Mouse (Mus musculus) embryonic fibroblast, embryonic 13.5 days (primary cell): ENCODE measurements around the gene Bmpr1b. TPM values are rescaled to one million over a fixed set of nuclear protein-coding genes. Genes with fewer than 3 reads are reported as not detected.

Experiments used
- H3K27ac ChIP-seq: 2 replicates; pipeline ENCODE4 v1.5.1; 2012; ENCODE audit warnings: low read length, control low read depth, inconsistent platforms; ENCODE audit not compliant: insufficient read depth
- H3K4me1 ChIP-seq: 2 replicates; pipeline ENCODE4 v1.6.1; 2011; ENCODE audit warnings: low read length; ENCODE audit not compliant: control insufficient read depth, insufficient read depth
- H3K4me3 ChIP-seq: 2 replicates; pipeline ENCODE4 v1.5.1; 2011; ENCODE audit warnings: mild to moderate bottlenecking, control low read depth, low read length; ENCODE audit not compliant: insufficient read depth
- CTCF ChIP-seq: IDR thresholded peaks from 2 replicates; pipeline ENCODE4 v1.5.1; 2011; ENCODE audit warnings: mild to moderate bottlenecking, control low read depth, low read length, moderate library complexity, borderline replicate concordance; ENCODE audit not compliant: insufficient read depth
- POLR2A ChIP-seq: IDR thresholded peaks from 2 replicates; pipeline ENCODE4 v1.6.1; 2011; ENCODE audit warnings: low read depth, mild to moderate bottlenecking, control low read depth, low read length, moderate library complexity
- polyA plus RNA-seq: library from polyadenylated mRNA; stranded (reverse); fragments of >200 nt; gene quantifications from 2 replicates; pipeline ENCODE4 v1.2.4, GENCODE M21; 2011; ENCODE audit warnings: low read depth; ENCODE audit not compliant: missing spikeins, insufficient read length

The Bmpr1b gene
- polyA plus RNA-seq, 1 experiment, result 9.2 TPM

DNA sequence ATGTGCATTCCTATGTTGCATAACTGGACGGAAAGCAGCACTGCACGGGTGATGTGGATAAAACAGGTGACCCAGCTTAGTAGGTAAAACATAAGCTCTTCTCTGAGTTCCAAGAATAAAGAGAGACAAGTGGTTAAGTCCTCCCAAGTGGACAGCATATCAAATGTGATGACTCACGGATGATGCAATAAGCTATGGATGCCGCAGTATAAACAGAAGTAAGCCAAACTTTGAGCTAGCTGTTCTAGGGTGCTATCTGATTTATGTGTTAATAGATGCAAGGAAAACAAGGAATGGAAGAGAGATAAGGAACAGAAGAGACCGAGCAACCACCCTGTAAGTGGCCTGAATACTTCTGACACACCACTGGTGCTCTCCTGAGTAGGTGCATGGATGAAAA is 120.1 kb downstream of the Bmpr1b start:
- H3K4me1 ChIP-seq, result peaks cover 16% of the 10 kb centered on the region
- no peak overlapping the region for H3K4me3 ChIP-seq
- TF ChIP-seq CTCF, result no peak
- TF ChIP-seq POLR2A, result no peak
- peak overlapping the region; percentile 76 for H3K27ac ChIP-seq

DNA sequence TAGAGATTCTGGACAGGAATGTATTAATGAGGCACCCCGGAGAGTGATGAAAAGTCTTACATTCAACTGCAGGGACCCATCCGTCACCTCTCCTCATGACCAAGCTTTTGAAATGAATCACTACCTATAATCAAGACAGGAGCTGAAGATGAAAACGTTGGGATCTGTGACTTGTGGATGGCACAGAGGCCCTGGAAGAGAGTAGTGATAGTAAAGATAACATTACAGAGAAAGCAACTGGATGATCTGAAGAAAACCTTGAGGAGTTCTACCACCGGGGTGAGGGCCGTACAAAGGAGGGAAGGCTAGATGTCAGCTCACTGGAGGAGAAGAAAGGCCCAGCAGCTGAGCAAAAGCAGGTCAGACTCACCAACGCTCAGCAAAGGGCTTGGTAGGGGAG is 120.7 kb downstream of the Bmpr1b start:
- Histone ChIP-seq H3K4me3 (no peak overlapping the region), H3K27ac (peak overlapping the region; percentile 76), H3K4me1 (peaks cover 16% of the 10 kb centered on the region)
- TF ChIP-seq POLR2A (no peak), CTCF (no peak)

DNA sequence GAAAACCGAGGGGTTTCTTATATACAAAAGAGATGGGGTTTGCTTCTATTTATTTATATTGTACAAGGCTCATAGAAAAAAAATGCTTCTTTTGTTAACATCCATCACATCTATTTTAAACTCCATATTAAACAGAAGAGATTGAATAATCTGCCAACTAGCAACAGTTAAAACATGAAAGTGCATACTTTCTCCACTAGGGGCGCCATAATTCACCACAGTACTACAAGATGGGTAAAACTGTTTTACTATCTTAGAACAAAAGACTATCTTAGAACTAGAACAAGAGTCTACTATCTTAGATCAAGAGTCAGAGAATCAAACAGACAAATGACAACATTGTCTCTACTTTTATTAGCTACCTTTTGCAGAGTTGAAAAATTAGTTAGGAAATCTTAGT is 125.8 kb downstream of the Bmpr1b start:
- no peak for TF ChIP-seq POLR2A
- TF ChIP-seq CTCF, result no peak
- H3K27ac ChIP-seq, result no peak overlapping the region
- H3K4me3 ChIP-seq, result no peak overlapping the region
- peaks cover 2% of the 10 kb centered on the region for H3K4me1 ChIP-seq

DNA sequence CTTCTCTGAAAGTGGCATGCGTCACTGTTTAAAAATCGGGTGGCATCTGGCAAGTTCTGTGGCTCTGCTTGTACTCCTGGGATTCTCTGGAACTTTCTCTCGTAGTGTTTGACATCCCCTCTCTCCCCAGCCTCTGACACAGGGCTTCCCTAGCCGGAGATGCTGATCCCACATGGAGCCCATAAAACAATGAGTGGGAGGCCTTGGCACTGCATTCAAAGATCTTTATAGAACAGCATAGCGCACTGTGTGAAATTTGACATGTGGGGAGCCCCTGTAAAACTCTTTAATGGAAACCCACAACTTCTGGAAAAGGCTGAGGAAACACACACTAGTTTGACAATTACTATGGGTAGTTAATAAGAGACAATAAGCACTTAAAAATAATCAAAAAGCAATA is 126.2 kb downstream of the Bmpr1b start:
- Histone ChIP-seq H3K27ac (no peak overlapping the region), H3K4me1 (no peaks in the 10 kb centered on the region; the same call in 1 of the 2 replicates), H3K4me3 (no peak overlapping the region)
- no peak for TF ChIP-seq POLR2A

DNA sequence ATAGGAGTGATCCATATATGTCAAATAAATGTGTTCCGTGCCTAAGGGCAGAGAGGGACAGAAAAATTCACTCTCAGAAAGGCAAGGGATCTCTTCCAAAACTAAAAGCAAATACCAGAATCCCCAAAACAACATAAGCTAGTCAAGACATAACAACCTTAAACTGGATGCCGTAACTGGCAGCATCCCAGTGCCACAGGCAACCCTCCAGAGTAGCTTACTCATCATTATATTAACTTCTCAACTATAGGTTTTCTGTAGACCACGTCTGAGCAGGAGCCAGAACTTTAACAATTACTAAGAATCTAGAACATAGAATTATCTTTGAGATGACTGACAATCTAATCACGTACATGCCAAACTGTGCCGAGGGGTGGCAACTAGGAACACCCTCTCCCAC is 128.9 kb downstream of the Bmpr1b start:
- no peak overlapping the region for H3K4me3 ChIP-seq
- TF ChIP-seq CTCF (no peak), POLR2A (no peak)

DNA sequence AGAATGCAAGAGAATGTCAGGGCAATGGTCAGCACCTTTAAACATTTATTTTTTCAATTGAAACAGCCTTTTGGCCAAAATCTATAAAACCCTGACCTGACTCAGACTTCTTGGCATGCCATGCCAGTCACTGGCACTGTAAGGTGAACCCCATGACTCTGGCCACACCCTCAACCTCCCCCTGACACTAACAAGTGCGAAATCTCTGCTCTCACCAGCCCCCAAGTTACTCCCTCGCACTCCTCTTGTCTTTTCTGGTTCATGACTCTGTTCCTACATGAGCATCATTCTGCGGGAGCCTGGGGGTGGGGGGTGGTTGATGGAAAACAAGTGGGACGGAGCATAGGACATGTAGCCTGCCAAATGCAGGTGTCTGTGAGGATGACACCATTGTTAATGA is 135.1 kb downstream of the Bmpr1b start:
- TF ChIP-seq CTCF, result no peak
- TF ChIP-seq POLR2A, result no peak
- Histone ChIP-seq H3K27ac (no peak overlapping the region), H3K4me1 (no peaks in the 10 kb centered on the region; the same call in 1 of the 2 replicates), H3K4me3 (no peak overlapping the region)

More for the DNA sequence above, 128.9 kb downstream of the Bmpr1b start:
- Histone ChIP-seq H3K27ac (no peak overlapping the region), H3K4me1 (no peaks in the 10 kb centered on the region; the same call in 1 of the 2 replicates)

DNA sequence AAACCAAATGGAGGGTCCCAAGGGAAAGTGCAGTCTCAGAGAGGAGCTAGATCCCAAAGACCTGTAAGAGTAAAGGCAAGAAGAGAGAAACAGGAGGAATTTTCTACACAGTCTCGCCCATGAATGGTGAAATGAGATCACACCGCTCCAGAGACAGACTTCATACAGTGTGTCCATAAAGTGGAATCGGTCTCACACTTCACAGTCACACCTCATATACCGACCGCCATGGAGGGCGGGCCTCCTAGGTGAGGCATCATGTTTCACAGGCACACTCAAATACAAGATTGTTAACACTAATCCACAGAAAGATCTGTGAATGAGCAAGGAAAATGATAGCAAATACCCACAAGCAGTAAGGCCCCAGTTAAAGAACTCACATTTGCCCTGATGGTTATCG is 149.5 kb downstream of the Bmpr1b start:
- no peak for TF ChIP-seq POLR2A
- TF ChIP-seq CTCF, result no peak
- Histone ChIP-seq H3K4me1 (no peaks in the 10 kb centered on the region), H3K4me3 (no peak overlapping the region), H3K27ac (no peak overlapping the region)

DNA sequence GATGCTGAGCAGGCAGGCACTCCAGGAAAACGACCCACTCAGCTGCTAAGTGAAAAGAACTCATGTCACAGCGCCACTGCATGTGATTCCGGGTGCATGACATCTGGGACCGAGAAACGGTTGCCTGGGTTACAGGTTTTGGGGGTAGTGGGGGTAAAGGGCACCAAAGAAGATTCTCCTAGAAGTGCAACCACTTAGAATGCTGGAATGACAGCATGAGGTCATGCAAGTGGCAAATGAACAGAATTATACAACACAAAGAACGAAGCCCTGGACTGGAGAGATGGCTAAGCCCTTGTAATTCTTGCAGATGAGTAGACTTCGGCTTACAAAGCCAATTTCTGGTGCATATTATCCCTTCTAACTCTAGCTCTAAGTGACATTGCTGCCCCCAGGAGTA is 184.7 kb downstream of the Bmpr1b start:
- TF ChIP-seq CTCF (no peak), POLR2A (no peak)
- 0 out of 2 replicates have a peak, but pooled peaks cover 4% of the 10 kb centered on the region for H3K4me1 ChIP-seq
- H3K27ac ChIP-seq, result no peak overlapping the region
- no peak overlapping the region for H3K4me3 ChIP-seq

DNA sequence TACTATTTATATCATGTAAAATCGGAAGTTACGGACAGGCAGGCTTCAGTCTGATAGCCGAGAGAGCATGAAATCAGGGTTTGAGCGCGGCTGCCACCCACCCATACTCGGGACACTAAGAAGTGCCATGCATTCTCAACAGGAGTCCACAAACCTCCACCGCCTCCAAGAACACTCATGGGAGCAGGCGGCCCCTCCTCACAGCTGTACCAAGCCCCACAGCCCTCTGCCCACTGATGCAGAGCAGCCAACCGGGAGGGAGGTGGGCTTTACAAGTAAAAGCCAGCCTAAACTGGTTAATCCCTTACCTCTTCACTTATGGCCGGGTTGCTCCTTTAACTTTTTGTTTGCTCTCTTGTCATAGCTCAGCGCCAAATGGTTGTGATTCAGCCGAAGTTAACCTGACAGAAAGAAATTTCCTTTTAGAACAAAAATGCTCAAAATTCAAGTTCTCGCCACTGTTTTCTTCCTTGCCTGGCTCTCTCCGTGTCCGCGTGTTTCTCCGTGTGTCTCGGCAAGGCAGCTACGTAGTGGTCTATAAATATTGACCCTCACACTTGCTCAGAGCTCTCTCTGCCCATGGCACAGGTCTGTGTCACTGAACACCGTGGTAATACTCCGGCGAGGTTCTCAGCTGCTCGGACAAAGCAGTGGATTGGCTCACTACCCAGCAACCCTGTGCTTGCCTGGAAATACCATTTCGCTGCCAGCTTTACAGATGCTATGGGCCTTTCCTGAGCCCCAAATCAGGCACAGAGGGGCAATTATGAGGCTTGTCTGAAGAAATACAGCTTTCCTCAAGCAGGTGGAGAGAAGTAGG is 187.4 kb downstream of the Bmpr1b start:
- 0 out of 2 replicates have a peak, but pooled peaks cover 4% of the 10 kb centered on the region for H3K4me1 ChIP-seq
- no peak for TF ChIP-seq CTCF
- no peak overlapping the region for H3K4me3 ChIP-seq
- H3K27ac ChIP-seq, result no peak overlapping the region

DNA sequence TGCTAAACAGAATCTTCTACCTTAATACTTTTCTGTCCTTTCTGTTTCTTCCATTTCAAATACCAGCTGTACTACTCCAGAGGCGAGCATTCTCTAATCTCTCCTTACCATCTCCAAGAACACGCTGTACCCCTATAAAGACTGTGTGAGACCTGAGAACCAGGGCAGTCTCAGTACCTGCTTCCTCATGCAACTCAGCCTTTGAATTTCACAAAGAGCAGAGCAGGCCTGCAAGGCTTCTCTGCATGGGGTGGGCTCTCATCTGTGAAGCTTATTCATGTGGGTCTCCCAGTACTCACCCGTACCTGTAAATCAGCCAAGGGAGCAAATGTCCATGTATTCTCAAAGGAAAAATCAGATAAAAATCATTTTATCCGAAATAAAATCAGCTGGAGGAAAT is 203.0 kb downstream of the Bmpr1b start:
- TF ChIP-seq CTCF (no peak), POLR2A (no peak)
- no peaks in the 10 kb centered on the region for H3K4me1 ChIP-seq
- H3K4me3 ChIP-seq, result no peak overlapping the region
- H3K27ac ChIP-seq, result no peak overlapping the region

DNA sequence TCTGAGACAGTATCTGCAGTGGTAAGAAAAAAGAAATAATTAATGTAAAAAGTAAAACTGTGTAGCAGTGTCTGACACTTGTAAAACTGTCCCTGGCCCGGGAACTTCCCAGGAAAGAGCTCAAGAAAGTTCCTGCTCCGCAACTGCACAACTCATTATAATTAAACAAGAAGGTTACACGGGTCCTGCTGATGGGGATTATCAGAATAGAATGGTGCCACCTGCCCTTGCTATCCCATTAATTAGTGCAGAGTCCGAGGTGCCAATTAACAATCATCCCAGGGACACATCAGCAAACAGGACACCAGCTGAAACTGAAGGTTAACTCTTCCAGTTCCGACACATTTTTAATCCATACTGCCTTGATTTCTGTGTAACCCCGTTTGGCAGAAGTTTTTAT is 216.3 kb downstream of the Bmpr1b start:
- Histone ChIP-seq H3K4me3 (no peak overlapping the region), H3K27ac (no peak overlapping the region), H3K4me1 (peaks cover 2% of the 10 kb centered on the region; the same call in 1 of the 2 replicates)
- TF ChIP-seq POLR2A (no peak), CTCF (no peak)
